Mouse (Mus musculus) gastrocnemius, adult 2 months (tissue): ENCODE data around the gene Capn13. TPM values are rescaled to one million over a fixed set of nuclear protein-coding genes. Genes with fewer than 3 reads are reported as not detected.
A peak's percentile ranks its signal among the peaks of the same experiment; 100 is the strongest.
"Not testable (repeated sequence)": the region's sequence is repeated elsewhere in the genome, so short reads cannot be mapped to it uniquely, and the experiment has no call there.

Experiments
- DNase-seq: peaks from one replicate; pipeline ENCODE4 v3.0.0; 2022
- H3K27ac ChIP-seq: fragments of 200-600 bp; 2 replicates; pipeline ENCODE4 v1.8.1; 2022; ENCODE audit warnings: mild to moderate bottlenecking
- H3K4me3 ChIP-seq: fragments of 200-600 bp; 2 replicates; pipeline ENCODE4 v1.8.1; 2022; ENCODE audit warnings: mild to moderate bottlenecking, moderate library complexity
- CTCF ChIP-seq: fragments of 200-600 bp; IDR thresholded peaks from 2 replicates; pipeline ENCODE4 v1.8.1; 2022; ENCODE audit warnings: antibody characterized with exemption, mild to moderate bottlenecking, moderate library complexity
- intact Hi-C: fragments of 180-260 bp; cut with DNase I; formaldehyde crosslinking; loops from one replicate; pipeline ENCODE4 v1.15.1; 2025
- total RNA-seq, 2 experiments: library from RNA; stranded (reverse); gene quantifications; 2 replicates each; pipeline ENCODE4 v1.2.3; 2021

The Capn13 gene
- total RNA-seq, 2 experiments from 2014 or later = not detected

DNA sequence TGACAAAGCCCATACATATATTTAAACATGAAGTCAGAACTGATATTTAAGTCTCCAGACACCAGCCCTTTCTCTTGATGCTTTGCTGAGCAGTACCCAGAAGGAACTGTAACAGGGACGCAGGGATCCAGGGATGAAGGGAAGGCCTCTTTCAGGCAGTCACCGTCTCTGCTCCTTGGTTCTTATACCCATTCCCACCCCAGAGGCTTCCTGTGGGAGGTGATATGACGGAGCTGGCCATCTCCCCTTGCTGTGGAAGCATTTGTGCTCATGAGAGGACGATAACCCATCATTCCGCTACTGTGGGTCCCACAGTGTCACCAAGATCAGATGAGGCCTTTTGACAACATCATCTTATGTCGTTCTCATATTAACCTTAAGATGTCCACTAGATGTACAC is 101.7 kb downstream of the Capn13 start:
- no peak for DNase-seq
- no peak for TF ChIP-seq CTCF
- intact Hi-C loops = loop anchor here (5.0 to 10.0 kb wide), 2 partner anchors 404 to 442 kb away; no protein-coding TSS in a partner anchor
- Histone ChIP-seq H3K4me3 (no peak overlapping the region), H3K27ac (no peak overlapping the region)

- Histone ChIP-seq H3K27ac (no peak overlapping the region), H3K4me3 (no peak overlapping the region)
- TF ChIP-seq CTCF = peak; percentile 59
- DNase-seq = peak; percentile 63
- intact Hi-C loops = loop anchor here (2.0 to 10.0 kb wide), 4 partner anchors 122 to 440 kb away; no protein-coding TSS in a partner anchor
Measured at GRCm38 (mm10) chr17:73296855-73297254, 103.8 kb downstream of the Capn13 start.

DNA sequence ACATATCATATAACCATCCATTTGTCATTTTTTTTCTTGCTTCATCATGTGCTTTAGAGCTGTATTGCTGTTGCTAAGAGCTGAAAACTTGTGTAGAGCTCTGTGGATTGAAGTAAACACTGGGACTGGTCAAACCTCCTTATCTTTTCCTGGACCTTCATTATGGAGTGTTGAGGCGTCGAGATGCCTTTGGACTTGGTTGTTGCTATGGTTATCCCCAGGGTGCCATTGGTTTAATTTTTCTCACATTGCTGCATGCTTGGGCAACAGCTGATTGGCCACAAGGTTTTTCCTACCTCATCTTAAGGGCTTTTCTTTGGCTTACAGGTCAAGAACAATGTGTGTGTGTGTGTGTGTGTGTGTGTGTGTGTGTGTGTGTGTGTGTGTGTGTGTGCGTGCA is 107.4 kb downstream of the Capn13 start:
- intact Hi-C loops = loop anchor here (10.0 kb wide), 1 partner anchor 398 kb away; no protein-coding TSS in a partner anchor
- Histone ChIP-seq H3K27ac (no peak overlapping the region), H3K4me3 (no peak overlapping the region)
- DNase-seq = no peak
- TF ChIP-seq CTCF = no peak

DNA sequence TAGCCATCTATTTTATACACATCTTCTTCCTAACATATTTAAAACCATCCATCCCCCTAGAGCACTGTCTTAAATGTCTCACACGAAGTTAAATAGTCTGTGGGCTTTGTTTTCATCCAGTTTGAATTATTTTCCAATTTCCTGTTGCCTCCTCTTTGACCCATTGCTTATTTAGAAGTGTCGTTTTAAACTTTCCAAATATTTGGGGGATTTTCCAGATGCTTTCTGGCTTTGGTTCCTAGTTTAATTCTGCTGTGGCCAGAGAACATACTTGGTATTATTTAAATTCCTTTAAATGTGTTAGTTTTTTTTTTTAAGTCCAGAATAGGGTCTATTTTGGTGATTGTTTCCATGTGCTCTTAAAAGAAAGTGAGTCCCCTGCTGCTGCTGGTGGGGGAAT is 116.4 kb downstream of the Capn13 start:
- H3K4me3 ChIP-seq = no peak overlapping the region
- intact Hi-C loops = no loop called here
- H3K27ac ChIP-seq = no peak overlapping the region
- TF ChIP-seq CTCF = no peak
- DNase-seq = no peak

DNA sequence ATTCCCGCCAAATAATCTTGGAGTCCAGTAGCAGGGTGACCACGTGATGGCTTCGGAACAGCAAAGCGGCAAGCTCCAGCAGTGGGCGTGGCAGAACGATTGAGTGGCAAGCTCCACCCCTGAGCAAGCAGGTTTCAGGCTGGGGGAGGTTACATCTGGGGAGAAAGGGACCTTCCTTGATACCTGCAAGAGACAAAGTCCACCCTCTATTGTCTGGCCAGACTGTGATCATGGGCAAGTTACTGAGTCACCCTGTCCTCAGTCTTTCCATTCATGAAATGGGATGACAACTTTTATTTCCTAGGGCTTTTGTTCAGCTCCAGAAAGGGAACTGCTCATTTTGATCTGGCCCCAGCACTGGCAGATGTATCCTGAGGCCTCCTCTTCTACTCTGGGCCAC is 118.0 kb downstream of the Capn13 start:
- DNase-seq, H3K27ac ChIP-seq, intact Hi-C loops, H3K4me3 ChIP-seq: not testable (repeated sequence)

GRCm38 (mm10) chr17:73277770-73278169 is 122.9 kb downstream of the Capn13 start:
- intact Hi-C loops = no loop called here
- no peak overlapping the region for H3K4me3 ChIP-seq
- no peak for TF ChIP-seq CTCF
- no peak overlapping the region for H3K27ac ChIP-seq
- no peak for DNase-seq

- intact Hi-C loops = no loop called here
- H3K4me3 ChIP-seq = no peak overlapping the region
- H3K27ac ChIP-seq = no peak overlapping the region
- no peak for DNase-seq
- no peak for TF ChIP-seq CTCF
Measured at GRCm38 (mm10) chr17:73275066-73275465, 125.6 kb downstream of the Capn13 start.

DNA sequence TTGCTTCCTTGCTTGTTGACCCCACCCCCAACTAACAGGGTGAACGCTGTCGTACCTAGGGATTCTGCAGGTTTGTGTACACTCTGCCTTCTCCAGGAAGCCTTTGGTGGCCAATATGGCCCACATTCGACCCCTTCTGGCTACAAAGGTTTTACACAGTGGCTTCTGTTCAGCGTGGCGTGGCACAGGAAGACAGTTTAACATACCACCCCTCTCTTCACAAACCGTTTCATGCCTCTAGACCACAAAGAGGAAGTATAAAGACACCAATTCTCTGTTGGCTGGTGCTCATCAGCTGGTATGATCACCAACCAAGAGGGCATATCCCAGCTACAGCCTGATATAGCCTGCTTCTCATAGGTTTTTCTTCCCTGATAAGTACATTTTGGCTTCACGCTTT is 126.9 kb downstream of the Capn13 start:
- intact Hi-C loops = no loop called here
- H3K4me3 ChIP-seq = no peak overlapping the region

DNA sequence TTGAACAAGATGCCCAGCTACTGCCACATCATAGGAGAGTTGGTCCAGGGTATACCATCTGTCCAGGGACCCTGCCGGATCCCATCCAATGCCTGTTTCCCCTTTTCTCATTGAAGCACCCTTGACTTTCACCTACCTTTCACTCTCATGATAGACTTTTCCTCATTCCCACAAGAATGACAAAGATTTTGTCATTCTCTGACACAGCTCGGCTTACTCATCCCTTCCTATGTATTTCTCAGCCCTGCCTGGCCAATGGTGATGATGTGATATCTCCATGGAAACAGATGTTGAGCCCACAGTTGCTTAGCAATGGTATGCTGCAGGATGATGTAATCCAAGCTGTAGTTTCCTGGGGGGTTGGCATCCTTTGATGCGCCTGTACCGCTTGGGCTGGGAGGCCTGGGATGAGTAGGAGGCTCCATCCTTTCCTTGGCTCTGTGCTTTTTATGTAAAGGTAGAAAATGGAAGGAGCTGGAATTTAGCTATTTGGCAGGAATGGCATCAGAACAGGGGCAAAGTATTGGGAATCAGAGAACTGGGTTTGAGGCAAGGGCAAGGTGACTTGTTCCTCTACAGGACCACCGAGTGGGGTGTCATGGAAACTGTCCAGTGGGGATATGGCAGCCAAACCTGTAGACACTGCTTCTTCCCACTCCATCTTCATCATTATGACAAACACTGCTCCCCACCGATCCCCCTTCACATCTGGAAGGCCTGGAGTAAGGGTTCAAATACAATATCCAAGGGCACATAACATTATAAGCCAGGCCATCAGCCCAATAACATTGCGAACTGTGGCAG is 128.7 kb downstream of the Capn13 start:
- Histone ChIP-seq H3K27ac (no peak overlapping the region), H3K4me3 (no peak overlapping the region)
- TF ChIP-seq CTCF = no peak
- no peak for DNase-seq
- intact Hi-C loops = no loop called here

More for the DNA sequence above, 126.9 kb downstream of the Capn13 start:
- DNase-seq = no peak
- no peak for TF ChIP-seq CTCF
- no peak overlapping the region for H3K27ac ChIP-seq

DNA sequence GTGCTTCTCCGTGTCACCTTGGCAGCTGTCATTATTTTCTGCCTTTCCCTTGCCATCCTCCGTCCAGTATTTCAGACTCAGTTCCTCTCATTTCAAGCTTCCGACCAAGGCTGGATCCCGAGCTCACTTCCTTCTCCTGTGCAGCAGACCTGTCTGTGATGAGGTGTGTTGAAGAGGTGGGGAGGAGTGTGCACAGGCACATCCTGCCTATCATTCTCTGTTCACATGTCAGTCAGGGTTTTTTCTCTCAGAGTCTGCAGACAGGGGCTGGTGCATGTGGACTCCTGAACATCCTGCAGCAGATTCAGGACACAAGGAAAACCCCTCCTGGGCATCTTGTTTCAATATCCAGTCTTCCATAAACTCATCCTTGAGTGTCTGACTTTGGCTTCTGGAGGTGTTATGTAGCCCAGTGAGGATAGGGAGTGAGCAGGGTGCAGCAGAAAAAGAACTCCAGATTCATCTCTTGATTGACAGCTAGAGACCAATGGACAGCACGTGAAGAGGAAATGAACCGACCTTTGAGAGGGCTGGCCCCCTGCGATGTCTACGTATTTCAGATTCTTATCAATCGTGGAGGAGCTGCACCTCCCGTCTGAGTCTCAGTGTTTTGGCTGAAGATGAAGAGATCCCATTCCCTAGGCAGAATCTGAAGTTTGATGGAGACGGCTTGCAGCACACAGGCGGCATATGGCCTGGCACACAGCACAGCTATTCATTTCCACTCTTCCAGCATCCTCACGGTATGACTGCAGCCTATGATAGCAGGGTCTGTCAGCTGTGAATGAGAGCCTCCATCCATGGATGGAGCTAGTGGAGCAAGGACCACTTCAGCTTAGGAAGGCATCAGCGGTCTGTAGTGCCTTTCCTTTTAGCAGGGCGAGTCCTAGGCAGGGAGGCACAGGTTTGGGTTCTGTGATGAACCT is 129.5 kb downstream of the Capn13 start:
- no peak for TF ChIP-seq CTCF
- no peak overlapping the region for H3K27ac ChIP-seq
- intact Hi-C loops = no loop called here
- no peak for DNase-seq
- H3K4me3 ChIP-seq = no peak overlapping the region

DNA sequence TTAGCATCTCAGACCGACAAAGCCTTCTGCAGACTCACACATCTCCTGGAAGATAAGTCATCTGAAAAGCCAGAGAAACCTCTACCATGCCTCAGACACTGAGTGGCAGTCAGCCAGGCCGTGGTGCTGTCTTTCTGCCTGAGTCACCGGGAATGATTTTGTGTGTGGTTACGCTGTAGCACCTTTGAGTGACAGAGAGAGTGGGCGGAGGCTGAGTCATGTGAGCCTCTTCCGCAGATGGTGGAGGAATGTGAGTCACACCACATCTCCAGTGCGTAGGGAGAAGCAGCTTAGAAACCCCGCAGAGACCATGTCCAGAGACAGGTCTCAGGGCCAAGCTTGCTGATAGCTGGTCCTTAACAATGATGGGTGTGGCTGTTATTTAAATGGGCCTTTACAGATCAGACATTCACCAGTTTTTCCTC is 137.6 kb downstream of the Capn13 start:
- no peak overlapping the region for H3K4me3 ChIP-seq
- peak; percentile 34 for DNase-seq
- intact Hi-C loops = no loop called here
- no peak for TF ChIP-seq CTCF
- H3K27ac ChIP-seq = no peak overlapping the region

GRCm38 (mm10) chr17:73262558-73262957 is 138.1 kb downstream of the Capn13 start:
- no peak for DNase-seq
- H3K4me3 ChIP-seq = no peak overlapping the region
- TF ChIP-seq CTCF = no peak
- no peak overlapping the region for H3K27ac ChIP-seq
- intact Hi-C loops = no loop called here

DNA sequence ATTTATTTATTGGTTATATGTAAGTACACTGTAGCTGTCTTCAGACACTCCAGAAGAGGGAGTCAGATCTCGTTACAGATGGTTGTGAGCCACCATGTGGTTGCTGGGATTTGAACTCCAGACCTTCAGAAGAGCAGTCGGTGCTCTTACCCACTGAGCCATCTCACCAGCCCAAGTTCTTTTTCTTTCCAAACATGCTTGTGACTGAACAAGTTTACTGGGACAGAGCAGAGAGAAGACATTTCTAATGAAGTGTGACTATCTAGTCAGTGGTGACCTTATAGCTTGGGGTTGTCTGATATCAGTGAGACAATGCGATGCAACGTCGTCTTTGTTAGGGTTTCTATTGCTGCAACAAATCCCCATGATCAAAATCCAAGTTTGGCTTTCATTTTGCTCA is 141.4 kb downstream of the Capn13 start:
- H3K27ac ChIP-seq, H3K4me3 ChIP-seq, intact Hi-C loops, DNase-seq: not testable (repeated sequence)
